Mouse (Mus musculus) lung, adult 2 months (tissue): ENCODE data around the gene Rad51d.

Experiments
- CTCF ChIP-seq: fragments of 200-500 bp; IDR thresholded peaks from 2 replicates; pipeline ENCODE4 v1.5.1; 2011; ENCODE audit warnings: mild to moderate bottlenecking, low read length, control low read depth; ENCODE audit not compliant: insufficient read depth
- POLR2A ChIP-seq: fragments of 200-500 bp; IDR thresholded peaks from 2 replicates; pipeline ENCODE4 v1.6.1; 2011; ENCODE audit warnings: low read depth, mild to moderate bottlenecking, control low read depth, low read length, borderline replicate concordance; ENCODE audit errors: extremely low read depth

GRCm38 (mm10) chr11:82846938-82847337 lies 43.5 kb downstream of the Rad51d start:
- no peak for TF ChIP-seq CTCF
- no peak for TF ChIP-seq POLR2A
